Mouse (Mus musculus): ENCODE measurements at regions not wholly inside any gene's neighbourhood (a gene's known extent, or its start where the extent isn't known, plus 50 kb on each side); places are given as distances from the start of the nearest gene placed in this dataset.

DNA sequence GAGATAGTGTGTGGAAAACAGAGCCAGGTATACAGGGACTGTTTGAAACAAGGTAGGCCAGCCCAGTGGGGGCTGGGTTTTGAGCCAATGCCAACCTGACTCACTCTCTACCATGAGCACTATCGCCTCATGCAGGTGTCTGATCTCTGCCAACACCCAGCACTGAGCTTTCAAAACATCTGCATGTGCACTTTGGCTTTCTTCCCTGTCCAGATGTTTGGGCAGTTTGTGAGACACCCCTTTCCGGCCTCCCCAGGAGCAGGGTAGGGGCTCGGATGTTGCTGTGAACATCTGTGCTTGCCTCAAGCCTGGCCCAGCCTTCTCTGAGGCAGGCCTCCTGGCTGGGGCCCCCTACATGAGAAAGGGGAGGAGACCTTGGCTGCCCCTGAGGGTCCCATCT is 65.5 kb upstream of the Col13a1 start:
- TF ChIP-seq CTCF (IDR thresholded peaks at IDR 0.05; ENCODE audit: control insufficient read depth, insufficient read depth, insufficient read length) = no peak
- TF ChIP-seq MYOD1 (IDR thresholded peaks at IDR 0.05; ENCODE audit: control insufficient read depth, insufficient read length, low read depth) = no peak
